Mouse (Mus musculus): ENCODE data around the gene Mog. TPM values are rescaled to one million over a fixed set of nuclear protein-coding genes. Genes with fewer than 3 reads are reported as not detected.

Gene Mog
- polyA plus RNA-seq, 1 experiment, result 0.02 TPM

DNA sequence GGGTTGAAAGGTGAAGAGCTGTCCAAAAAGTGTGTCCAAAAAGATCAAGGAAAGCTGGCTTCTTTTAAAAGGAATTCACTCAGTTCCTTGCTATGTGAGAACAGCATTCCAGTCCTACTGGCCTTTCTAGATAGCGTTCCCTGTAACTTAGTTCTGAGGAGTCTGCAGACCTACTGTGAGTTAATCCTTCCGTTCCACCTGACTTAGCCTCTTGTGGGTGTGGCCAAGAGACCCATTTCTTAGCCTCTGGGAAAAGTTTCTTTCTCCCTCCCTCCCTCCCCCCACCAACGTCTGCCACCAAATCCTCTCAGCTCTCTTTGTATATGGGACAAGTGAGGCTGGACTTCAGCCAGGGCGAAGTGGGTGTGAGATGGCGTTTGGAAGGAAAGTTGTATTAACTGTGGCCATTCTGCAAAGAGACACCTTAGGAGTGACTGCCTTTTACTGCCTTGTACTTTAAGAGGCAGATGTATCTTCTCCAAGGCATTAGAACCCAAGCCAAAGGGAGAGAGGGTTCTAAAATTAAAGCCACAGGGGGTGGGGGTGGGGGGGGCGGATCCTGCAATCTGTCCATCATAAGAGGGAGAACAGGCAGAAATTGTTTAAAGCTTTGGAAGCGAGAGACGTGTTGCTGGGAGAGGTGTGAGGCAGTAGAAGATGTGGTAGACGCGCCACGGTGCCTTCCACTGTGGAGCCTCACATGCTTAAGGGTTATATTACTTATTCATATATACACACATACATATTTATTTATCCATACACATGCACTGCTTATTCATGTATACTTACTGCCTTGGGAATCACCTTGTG is 40.7 kb upstream of the Mog start:
- no peak overlapping the region for H3K4me3 ChIP-seq (ENCODE audit: insufficient read depth, poor library complexity, severe bottlenecking)
- no peak for TF ChIP-seq CTCF (IDR thresholded peaks at IDR 0.05; ENCODE audit: control insufficient read depth, insufficient read depth, insufficient read length)
- TF ChIP-seq MYOD1 (IDR thresholded peaks at IDR 0.05; ENCODE audit: control insufficient read depth, insufficient read length, low read depth), result no peak
- TF ChIP-seq MYOG (IDR thresholded peaks at IDR 0.05; ENCODE audit: control insufficient read depth, extremely low read depth, insufficient read length), result no peak
- no peak for TF ChIP-seq FOSL1 (IDR thresholded peaks at IDR 0.05; ENCODE audit: insufficient read depth, low read length, poor library complexity, severe bottlenecking)
- no peak for TF ChIP-seq MAX (IDR thresholded peaks at IDR 0.05)
- TF ChIP-seq USF1 (IDR thresholded peaks at IDR 0.05; ENCODE audit: low read depth), result no peak
- TF ChIP-seq CEBPB (IDR thresholded peaks at IDR 0.05; ENCODE audit: low read depth), result no peak
- no peaks in the 10 kb centered on the region for H3K79me3 ChIP-seq (ENCODE audit: low read depth)
- H3ac ChIP-seq (ENCODE audit: control insufficient read depth, insufficient read length, low read depth), result no peak overlapping the region
- peaks cover 44% of the 10 kb centered on the region for H3K36me3 ChIP-seq (ENCODE audit: control insufficient read depth, insufficient read depth)
- no peaks in the 10 kb centered on the region for H3K27me3 ChIP-seq (ENCODE audit: control insufficient read depth, insufficient read depth, insufficient read length)
- H3K79me2 ChIP-seq (ENCODE audit: control insufficient read depth, insufficient read depth), result no peaks in the 10 kb centered on the region

DNA sequence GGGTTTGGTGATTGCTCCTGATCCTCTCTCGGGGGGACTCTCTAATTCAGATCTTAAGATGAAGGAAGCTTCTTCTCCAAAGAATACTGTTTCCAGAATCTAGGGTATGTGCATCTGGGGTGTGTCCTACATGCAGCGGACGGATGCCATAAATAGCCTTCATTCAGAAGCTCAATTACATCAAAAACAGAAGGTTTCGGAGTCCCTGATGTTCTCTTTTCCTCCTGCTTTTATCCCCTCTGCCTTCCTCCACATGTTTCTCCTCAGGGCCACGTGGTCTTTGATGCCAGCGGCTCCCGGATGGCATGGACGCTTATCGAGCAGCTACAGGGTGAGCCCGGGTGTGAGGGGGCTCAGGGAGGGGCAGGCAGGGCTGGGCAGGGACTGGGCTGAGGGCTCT is 39.9 kb upstream of the Mog start:
- Histone ChIP-seq H3K4me3 (ENCODE audit: insufficient read depth, poor library complexity, severe bottlenecking) (no peak overlapping the region), H3K36me3 (ENCODE audit: control insufficient read depth, insufficient read depth) (peaks cover 47% of the 10 kb centered on the region), H3ac (ENCODE audit: control insufficient read depth, insufficient read length, low read depth) (no peak overlapping the region), H3K27me3 (ENCODE audit: control insufficient read depth, insufficient read depth, insufficient read length) (no peaks in the 10 kb centered on the region), H3K79me3 (ENCODE audit: low read depth) (no peaks in the 10 kb centered on the region), H3K79me2 (ENCODE audit: control insufficient read depth, insufficient read depth) (no peaks in the 10 kb centered on the region)
- no peak for TF ChIP-seq CTCF (IDR thresholded peaks at IDR 0.05; ENCODE audit: control insufficient read depth, insufficient read depth, insufficient read length)
- TF ChIP-seq USF1 (IDR thresholded peaks at IDR 0.05; ENCODE audit: low read depth), result no peak
- TF ChIP-seq MYOG (IDR thresholded peaks at IDR 0.05; ENCODE audit: control insufficient read depth, extremely low read depth, insufficient read length), result no peak
- TF ChIP-seq MYOD1 (IDR thresholded peaks at IDR 0.05; ENCODE audit: control insufficient read depth, insufficient read length, low read depth), result no peak
- TF ChIP-seq CEBPB (IDR thresholded peaks at IDR 0.05; ENCODE audit: low read depth), result no peak
- TF ChIP-seq MAX (IDR thresholded peaks at IDR 0.05), result no peak
- no peak for TF ChIP-seq FOSL1 (IDR thresholded peaks at IDR 0.05; ENCODE audit: insufficient read depth, low read length, poor library complexity, severe bottlenecking)

- peaks cover 43% of the 10 kb centered on the region for H3K36me3 ChIP-seq (ENCODE audit: control insufficient read depth, insufficient read depth)
- no peaks in the 10 kb centered on the region for H3K79me3 ChIP-seq (ENCODE audit: low read depth)
- H3ac ChIP-seq (ENCODE audit: control insufficient read depth, insufficient read length, low read depth), result no peak overlapping the region
- no peaks in the 10 kb centered on the region for H3K79me2 ChIP-seq (ENCODE audit: control insufficient read depth, insufficient read depth)
- H3K27me3 ChIP-seq (ENCODE audit: control insufficient read depth, insufficient read depth, insufficient read length), result no peaks in the 10 kb centered on the region
- no peak overlapping the region for H3K4me3 ChIP-seq (ENCODE audit: insufficient read depth, poor library complexity, severe bottlenecking)
- no peak for TF ChIP-seq MYOG (IDR thresholded peaks at IDR 0.05; ENCODE audit: control insufficient read depth, extremely low read depth, insufficient read length)
- TF ChIP-seq CTCF (IDR thresholded peaks at IDR 0.05; ENCODE audit: control insufficient read depth, insufficient read depth, insufficient read length), result no peak
- no peak for TF ChIP-seq MAX (IDR thresholded peaks at IDR 0.05)
- TF ChIP-seq FOSL1 (IDR thresholded peaks at IDR 0.05; ENCODE audit: insufficient read depth, low read length, poor library complexity, severe bottlenecking), result no peak
- TF ChIP-seq CEBPB (IDR thresholded peaks at IDR 0.05; ENCODE audit: low read depth), result no peak
- no peak for TF ChIP-seq MYOD1 (IDR thresholded peaks at IDR 0.05; ENCODE audit: control insufficient read depth, insufficient read length, low read depth)
- TF ChIP-seq USF1 (IDR thresholded peaks at IDR 0.05; ENCODE audit: low read depth), result no peak
Observed at GRCm38 (mm10) chr17:37062101-37062641, 39.0 kb upstream of the Mog start.

- H3K79me3 ChIP-seq (ENCODE audit: low read depth), result no peaks in the 10 kb centered on the region
- peaks cover 44% of the 10 kb centered on the region for H3K36me3 ChIP-seq (ENCODE audit: control insufficient read depth, insufficient read depth)
- H3K4me3 ChIP-seq (ENCODE audit: insufficient read depth, poor library complexity, severe bottlenecking), result no peak overlapping the region
- no peak overlapping the region for H3ac ChIP-seq (ENCODE audit: control insufficient read depth, insufficient read length, low read depth)
- no peaks in the 10 kb centered on the region for H3K27me3 ChIP-seq (ENCODE audit: control insufficient read depth, insufficient read depth, insufficient read length)
- no peaks in the 10 kb centered on the region for H3K79me2 ChIP-seq (ENCODE audit: control insufficient read depth, insufficient read depth)
- no peak for TF ChIP-seq CTCF (IDR thresholded peaks at IDR 0.05; ENCODE audit: control insufficient read depth, insufficient read depth, insufficient read length)
- TF ChIP-seq FOSL1 (IDR thresholded peaks at IDR 0.05; ENCODE audit: insufficient read depth, low read length, poor library complexity, severe bottlenecking), result no peak
- TF ChIP-seq MYOG (IDR thresholded peaks at IDR 0.05; ENCODE audit: control insufficient read depth, extremely low read depth, insufficient read length), result no peak
- no peak for TF ChIP-seq USF1 (IDR thresholded peaks at IDR 0.05; ENCODE audit: low read depth)
- no peak for TF ChIP-seq MAX (IDR thresholded peaks at IDR 0.05)
- no peak for TF ChIP-seq MYOD1 (IDR thresholded peaks at IDR 0.05; ENCODE audit: control insufficient read depth, insufficient read length, low read depth)
- no peak for TF ChIP-seq CEBPB (IDR thresholded peaks at IDR 0.05; ENCODE audit: low read depth)
Observed at GRCm38 (mm10) chr17:37061435-37061834, 38.2 kb upstream of the Mog start.

DNA sequence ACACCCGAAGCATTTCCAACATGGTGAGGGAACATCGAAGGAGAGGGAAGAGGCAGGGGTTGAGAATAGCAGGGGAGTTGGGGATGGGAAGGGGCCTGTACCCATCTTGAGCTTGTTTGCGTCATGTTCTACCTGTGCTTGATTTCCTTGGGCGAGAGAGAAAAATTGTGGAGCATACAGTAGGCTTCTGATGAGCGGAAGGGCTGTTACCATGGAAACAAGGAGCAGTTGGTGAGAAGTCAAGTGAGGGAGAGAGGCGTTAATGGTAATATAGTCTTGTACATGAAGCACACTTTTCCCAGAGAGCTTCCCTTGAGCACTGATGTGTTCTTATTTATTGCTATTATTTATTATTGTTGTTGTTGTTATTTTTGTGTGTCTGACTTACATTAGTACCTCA is 33.8 kb upstream of the Mog start:
- no peaks in the 10 kb centered on the region for H3K79me2 ChIP-seq (ENCODE audit: control insufficient read depth, insufficient read depth)
- no peaks in the 10 kb centered on the region for H3K27me3 ChIP-seq (ENCODE audit: control insufficient read depth, insufficient read depth, insufficient read length)
- TF ChIP-seq FOSL1 (IDR thresholded peaks at IDR 0.05; ENCODE audit: insufficient read depth, low read length, poor library complexity, severe bottlenecking), result no peak
- TF ChIP-seq USF1 (IDR thresholded peaks at IDR 0.05; ENCODE audit: low read depth), result no peak
- TF ChIP-seq MAX (IDR thresholded peaks at IDR 0.05), result no peak
- no peak for TF ChIP-seq MYOD1 (IDR thresholded peaks at IDR 0.05; ENCODE audit: control insufficient read depth, insufficient read length, low read depth)
- peaks cover 28% of the 10 kb centered on the region for H3K36me3 ChIP-seq (ENCODE audit: control insufficient read depth, insufficient read depth)
- no peak overlapping the region for H3K4me3 ChIP-seq (ENCODE audit: insufficient read depth, poor library complexity, severe bottlenecking)
- H3K79me3 ChIP-seq (ENCODE audit: low read depth), result no peaks in the 10 kb centered on the region
- no peak overlapping the region for H3ac ChIP-seq (ENCODE audit: control insufficient read depth, insufficient read length, low read depth)
